Mouse (Mus musculus): ENCODE measurements around the gene Nudt9.
"Not testable (repeated sequence)": the region's sequence is repeated elsewhere in the genome, so short reads cannot be mapped to it uniquely, and the experiment has no call there.

Gene Nudt9

GRCm38 (mm10) chr5:104046256-104047199, at the start of gene Nudt9:
Gene Nudt9, plus strand, starts transcription at chr5:104046306.
- peak; percentile 97 for DNase-seq (ENCODE audit: low read depth, low spot score)

- no peak for DNase-seq (ENCODE audit: low read depth, low spot score)
Measured at GRCm38 (mm10) chr5:103998739-103999138, 47.4 kb upstream of the Nudt9 start.

GRCm38 (mm10) chr5:103999738-104000137, 46.4 kb upstream of the Nudt9 start:
- peak; percentile 59 for DNase-seq (ENCODE audit: low read depth, low spot score)

- DNase-seq (ENCODE audit: low read depth, low spot score): no peak
Measured at GRCm38 (mm10) chr5:104002549-104003255, 43.4 kb upstream of the Nudt9 start.

GRCm38 (mm10) chr5:104003256-104003931, 42.7 kb upstream of the Nudt9 start:
- DNase-seq (ENCODE audit: low read depth, low spot score): no peak

GRCm38 (mm10) chr5:104003955-104004354, 42.2 kb upstream of the Nudt9 start:
- no peak for DNase-seq (ENCODE audit: low read depth, low spot score)

- DNase-seq (ENCODE audit: low read depth, low spot score): no peak
Measured at GRCm38 (mm10) chr5:104006811-104007210, 39.3 kb upstream of the Nudt9 start.

GRCm38 (mm10) chr5:104007801-104008200, 38.3 kb upstream of the Nudt9 start:
- DNase-seq (ENCODE audit: low read depth, low spot score): no peak

GRCm38 (mm10) chr5:104009421-104009820, 36.7 kb upstream of the Nudt9 start:
- no peak for DNase-seq (ENCODE audit: low read depth, low spot score)

- no peak for DNase-seq (ENCODE audit: low read depth, low spot score)
Measured at GRCm38 (mm10) chr5:104010261-104010660, 35.8 kb upstream of the Nudt9 start.

GRCm38 (mm10) chr5:104011419-104011818, 34.7 kb upstream of the Nudt9 start:
- no peak for DNase-seq (ENCODE audit: low read depth, low spot score)

GRCm38 (mm10) chr5:104021597-104022378, 24.3 kb upstream of the Nudt9 start, which contains the start of gene Hsd17b11:
Gene Hsd17b11, minus strand, starts transcription at chr5:104021919.
- DNase-seq (ENCODE audit: low read depth, low spot score): peak; percentile 55

- DNase-seq (ENCODE audit: low read depth, low spot score): no peak
Measured at GRCm38 (mm10) chr5:104022558-104022957, 23.5 kb upstream of the Nudt9 start.

GRCm38 (mm10) chr5:104023289-104024020, 22.7 kb upstream of the Nudt9 start:
- no peak for DNase-seq (ENCODE audit: low read depth, low spot score)

GRCm38 (mm10) chr5:104024193-104024592, 21.9 kb upstream of the Nudt9 start:
- not testable (repeated sequence) for DNase-seq (ENCODE audit: low read depth, low spot score)

- no peak for DNase-seq (ENCODE audit: low read depth, low spot score)
Measured at GRCm38 (mm10) chr5:104024762-104025161, 21.3 kb upstream of the Nudt9 start.

GRCm38 (mm10) chr5:104025245-104025854, 20.8 kb upstream of the Nudt9 start:
- no peak for DNase-seq (ENCODE audit: low read depth, low spot score)

GRCm38 (mm10) chr5:104032434-104033097, 13.5 kb upstream of the Nudt9 start:
- no peak for DNase-seq (ENCODE audit: low read depth, low spot score)

- no peak for DNase-seq (ENCODE audit: low read depth, low spot score)
Measured at GRCm38 (mm10) chr5:104035066-104035465, 11.0 kb upstream of the Nudt9 start.

Measured in embryo, embryonic 11.5 days (tissue).